Mouse (Mus musculus): ENCODE results near the gene Stk38l.
A peak's percentile ranks its signal among the peaks of the same experiment; 100 is the strongest.

Stk38l gene

GRCm38 (mm10) chr6:146733554-146733953 lies 8.8 kb downstream of the Stk38l start:
- no peak for DNase-seq (ENCODE audit: low read depth)

DNA sequence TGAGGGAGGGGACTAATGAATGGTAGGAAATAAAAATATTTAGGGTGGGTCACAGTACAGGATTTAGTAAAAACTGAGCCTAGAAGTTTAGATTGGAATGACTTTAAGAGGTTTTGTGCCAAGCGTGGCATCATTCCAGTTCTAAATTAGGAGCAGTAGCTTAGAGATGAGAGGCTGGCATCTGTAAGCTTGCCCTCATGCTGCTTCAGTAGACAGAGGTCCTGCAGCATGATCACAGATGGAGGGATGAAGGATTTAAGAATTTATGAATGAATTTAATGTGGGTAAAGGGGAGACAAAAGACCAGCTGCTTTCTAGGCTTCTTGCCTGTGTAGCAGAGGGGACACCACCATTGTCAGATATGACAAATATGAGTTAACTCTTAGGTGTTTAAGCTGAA lies 14.1 kb downstream of the Stk38l start:
- DNase-seq (ENCODE audit: low read depth): no peak

DNA sequence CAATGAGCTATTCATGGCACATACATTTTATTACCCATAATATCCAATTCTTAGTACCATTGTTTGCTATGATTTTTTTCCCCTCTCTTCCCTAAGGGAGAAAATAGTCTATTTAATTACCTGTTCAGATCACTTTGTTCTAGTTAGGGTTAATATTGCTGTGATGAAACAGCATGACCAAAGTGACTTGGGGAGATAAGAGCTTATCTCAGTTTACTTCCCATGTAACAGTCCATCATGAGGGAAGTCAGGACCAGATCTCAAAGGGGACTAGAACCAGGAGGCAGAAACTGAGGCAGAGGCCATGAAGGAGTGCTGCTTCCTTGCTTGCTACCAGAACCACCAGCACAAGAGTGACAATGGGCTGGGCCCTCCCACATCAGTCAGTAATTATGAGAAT lies 15.9 kb downstream of the Stk38l start:
- DNase-seq (ENCODE audit: low read depth): no peak

- no peak for DNase-seq (ENCODE audit: low read depth)
Observed at GRCm38 (mm10) chr6:146741986-146742635, 17.3 kb downstream of the Stk38l start.

DNA sequence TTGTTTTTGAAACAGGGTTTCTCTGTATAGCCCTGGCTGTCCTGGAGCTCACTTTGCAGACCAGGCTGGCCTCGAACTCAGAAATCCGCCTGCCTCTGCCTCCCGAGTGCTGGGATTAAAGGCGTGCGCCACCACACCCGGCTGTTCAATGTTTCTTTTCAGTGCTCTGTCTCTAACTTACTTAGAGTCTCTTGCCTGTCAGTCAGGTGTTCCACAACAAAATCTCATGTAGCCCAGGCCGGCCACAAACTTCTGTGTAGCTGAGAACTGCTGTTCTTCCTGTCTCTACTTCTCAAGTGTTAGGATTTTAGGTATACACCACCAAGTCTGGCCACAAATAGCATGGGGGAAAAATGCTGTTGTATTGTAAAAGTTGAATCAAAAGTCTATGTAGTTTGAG lies 19.5 kb downstream of the Stk38l start:
- peak; percentile 36 for DNase-seq (ENCODE audit: low read depth)

- no peak for DNase-seq (ENCODE audit: low read depth)
Observed at GRCm38 (mm10) chr6:146745180-146745579, 20.4 kb downstream of the Stk38l start.

GRCm38 (mm10) chr6:146746577-146746976 lies 21.8 kb downstream of the Stk38l start:
- no peak for DNase-seq (ENCODE audit: low read depth)

DNA sequence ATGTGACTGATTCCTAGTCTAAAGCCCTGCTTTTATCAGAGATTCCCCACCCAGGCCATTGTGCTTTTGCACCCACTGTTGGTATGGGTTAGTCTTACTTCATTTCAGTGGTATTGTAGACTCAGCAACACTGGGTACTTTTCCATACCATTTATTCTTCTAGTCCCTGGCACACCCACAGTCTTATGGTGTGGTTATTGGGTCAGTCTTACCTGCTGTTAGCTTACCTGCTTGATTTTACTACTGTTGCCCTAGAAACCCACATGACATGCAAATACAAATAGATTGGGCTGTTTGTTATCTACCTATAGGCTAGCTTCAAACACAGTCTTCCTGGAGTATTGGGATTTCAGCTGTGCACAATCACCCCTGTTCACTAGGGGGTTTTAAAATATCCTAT lies 22.3 kb downstream of the Stk38l start:
- DNase-seq (ENCODE audit: low read depth): no peak

DNA sequence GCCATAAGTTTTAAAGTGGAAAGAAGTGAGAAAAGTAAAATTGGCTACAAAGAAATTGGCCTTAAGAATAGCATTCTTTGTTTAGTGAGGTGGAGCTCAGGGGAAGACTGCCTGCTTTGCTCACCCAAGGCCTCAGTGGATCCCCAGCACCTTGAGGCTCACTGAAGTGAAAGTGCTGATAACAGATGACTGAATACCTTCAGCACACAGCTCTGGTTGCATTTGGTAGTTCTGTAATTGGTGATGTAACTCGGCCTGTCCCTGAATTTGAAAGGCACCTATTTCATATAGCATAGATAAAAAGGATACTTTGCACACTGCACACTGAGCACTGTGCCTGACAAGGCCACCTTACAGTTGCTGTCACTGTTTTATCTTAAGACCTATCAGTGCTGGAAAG lies 23.5 kb downstream of the Stk38l start:
- DNase-seq (ENCODE audit: low read depth): no peak

DNA sequence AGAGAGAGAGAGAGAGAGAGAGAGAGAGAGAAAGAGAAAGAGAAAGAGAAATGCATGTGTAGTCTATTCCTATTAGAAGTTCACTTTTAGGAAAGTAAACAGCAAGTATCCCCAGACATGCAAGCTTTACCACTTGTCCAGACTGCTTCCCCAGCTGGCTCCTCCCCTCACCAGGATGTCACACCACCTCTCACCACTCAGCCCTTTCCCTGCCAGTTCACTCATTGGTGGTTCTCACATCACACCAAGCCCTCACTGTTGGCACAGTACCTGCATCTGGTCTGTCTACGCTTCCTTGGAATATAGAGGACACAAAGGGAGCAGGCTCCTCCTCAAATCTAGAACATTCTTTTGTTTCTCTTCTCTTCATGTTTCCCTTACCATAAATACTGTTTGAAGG lies 26.9 kb downstream of the Stk38l start:
- peak; percentile 33 for DNase-seq (ENCODE audit: low read depth)

- DNase-seq (ENCODE audit: low read depth): no peak
Observed at GRCm38 (mm10) chr6:146752178-146752577, 27.4 kb downstream of the Stk38l start.

- DNase-seq (ENCODE audit: low read depth): no peak
Observed at GRCm38 (mm10) chr6:146752612-146753011, 27.8 kb downstream of the Stk38l start.

DNA sequence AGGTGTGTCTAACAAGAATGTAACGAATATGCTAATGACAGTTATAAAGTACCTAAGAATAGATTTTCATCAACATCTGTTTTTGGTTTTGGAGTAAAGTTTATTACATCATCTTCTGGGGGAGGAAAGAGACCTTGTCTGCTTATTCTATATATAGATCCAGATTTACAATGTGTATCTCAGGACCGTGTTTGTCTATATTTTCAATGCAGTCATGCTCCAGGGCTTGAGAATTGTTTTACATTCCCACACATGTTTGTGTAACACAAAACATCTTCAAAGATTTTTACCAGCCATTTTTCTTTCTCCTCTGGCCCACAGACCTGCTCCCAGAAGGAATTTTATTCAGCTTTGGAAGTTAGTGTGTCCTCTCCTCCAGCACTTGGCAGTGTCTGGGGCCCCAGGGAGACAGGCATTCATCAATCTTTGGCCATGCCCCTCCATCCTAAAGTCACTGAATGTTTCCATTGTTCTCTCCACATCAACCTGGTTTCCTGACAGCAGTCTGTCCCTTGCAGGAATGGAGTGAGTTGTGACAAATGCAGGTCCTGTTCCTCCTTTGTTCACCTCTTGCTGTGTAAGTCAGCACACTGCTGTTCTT lies 28.9 kb downstream of the Stk38l start:
- no peak for DNase-seq (ENCODE audit: low read depth)

DNA sequence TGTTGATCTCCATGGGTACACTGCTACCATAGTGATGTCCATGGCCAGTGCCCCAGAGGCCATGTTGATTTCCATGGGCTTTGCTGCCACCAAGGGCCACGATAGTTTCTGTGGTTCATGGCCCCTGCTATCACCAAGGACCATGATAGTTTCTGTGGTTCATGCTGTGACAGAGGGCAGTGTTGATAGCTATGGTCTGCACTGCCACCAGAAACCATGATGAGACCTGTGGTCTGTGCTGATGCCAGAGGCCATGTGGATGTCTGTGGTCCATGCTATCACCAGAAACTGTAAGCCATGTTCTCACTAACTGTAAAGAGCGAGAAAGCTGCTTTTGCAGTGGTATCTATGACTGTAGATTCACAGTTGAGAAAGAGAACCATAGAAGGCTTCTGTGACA lies 30.3 kb downstream of the Stk38l start:
- DNase-seq (ENCODE audit: low read depth): no peak

DNA sequence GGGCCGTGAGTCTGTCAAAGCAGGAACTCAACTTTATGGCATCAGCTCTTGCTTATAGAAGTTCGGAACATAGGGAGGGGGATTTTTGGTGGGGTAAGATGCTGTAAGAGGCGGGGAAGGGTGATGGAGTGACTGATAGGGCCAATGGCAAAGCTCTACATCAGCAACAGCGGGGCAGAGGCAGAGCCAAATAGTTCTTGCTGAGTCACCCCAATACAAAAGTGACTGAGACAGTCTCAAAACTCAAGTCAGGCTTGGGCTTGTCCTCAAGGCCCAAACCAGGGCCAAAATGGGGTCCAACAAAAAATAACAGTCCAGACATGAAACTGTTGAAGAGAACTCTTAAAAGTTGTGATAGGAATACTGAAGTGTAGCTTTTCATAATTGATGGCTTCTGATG lies 30.9 kb downstream of the Stk38l start:
- DNase-seq (ENCODE audit: low read depth): no peak

DNA sequence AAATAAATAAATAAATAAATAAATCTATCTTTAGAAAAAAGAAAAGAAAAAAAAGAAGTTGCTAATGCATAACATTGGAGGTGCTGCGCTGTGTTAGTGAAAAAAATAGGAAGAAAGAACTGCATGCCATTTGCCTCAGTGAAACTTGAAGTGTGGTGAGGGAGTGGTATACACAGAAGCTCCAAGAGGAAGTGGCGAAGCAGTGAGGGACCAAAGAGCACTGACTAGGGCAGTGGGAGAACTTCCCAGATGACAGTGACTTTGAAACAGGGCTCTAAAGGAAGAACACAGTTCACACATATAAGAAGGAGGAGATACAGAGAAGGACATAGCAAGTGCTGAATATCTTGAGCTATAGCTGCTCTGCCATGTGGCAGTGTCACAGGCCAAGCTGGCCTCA lies 34.2 kb downstream of the Stk38l start:
- DNase-seq (ENCODE audit: low read depth): no peak

GRCm38 (mm10) chr6:146760022-146760421 lies 35.2 kb downstream of the Stk38l start:
- DNase-seq (ENCODE audit: low read depth): no peak

GRCm38 (mm10) chr6:146760736-146761135 lies 35.9 kb downstream of the Stk38l start:
- no peak for DNase-seq (ENCODE audit: low read depth)

DNA sequence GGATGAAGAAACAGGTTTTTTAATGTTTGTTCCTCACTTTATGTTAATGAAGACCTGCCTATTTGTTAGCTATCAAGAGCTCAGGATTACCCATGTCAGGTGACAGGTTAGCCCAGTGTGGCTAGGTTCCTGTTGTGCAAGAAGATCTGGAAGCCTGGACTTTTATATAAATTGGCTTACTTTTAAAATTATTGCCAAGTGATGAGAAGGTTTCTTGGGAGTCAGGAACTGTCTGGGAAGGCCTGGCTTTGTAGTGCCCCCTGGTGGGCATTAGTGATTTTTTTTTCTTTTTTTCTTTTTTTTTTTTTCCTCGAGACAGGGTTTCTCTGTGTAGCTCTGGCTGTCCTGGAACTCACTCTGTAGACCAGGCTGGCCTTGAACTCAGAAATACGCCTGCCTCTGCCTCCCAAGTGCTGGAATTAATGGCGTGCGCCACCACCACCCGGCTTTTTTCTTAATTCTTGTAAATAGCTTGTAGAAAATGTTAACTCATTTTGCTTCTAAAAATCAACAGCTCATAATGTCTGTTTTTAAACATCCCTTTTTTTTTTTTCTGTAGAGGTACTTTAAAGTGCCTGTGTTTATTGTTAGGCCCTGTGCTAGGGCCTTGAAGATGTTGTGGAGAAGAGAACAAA lies 37.6 kb downstream of the Stk38l start:
- DNase-seq (ENCODE audit: low read depth): peak; percentile 62

DNA sequence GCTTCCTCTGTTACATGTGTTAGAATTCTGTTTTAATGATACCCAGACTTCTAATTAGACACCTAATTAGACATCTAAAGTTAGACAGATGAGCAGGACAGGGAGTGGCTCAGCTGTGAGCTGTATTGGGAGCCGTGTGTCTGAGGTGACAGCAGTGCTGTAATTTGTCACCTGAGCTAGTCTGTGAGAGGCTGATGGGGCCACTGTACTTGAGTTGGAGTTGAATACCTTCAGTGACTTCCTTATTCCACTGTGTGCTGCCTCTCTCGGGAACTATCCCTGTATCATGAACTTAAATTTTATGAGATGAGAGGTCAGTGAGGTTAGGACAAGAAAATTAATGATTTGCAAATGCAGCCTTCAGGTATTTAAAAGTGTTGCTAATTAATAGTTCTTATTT lies 39.8 kb downstream of the Stk38l start:
- DNase-seq (ENCODE audit: low read depth): no peak

DNA sequence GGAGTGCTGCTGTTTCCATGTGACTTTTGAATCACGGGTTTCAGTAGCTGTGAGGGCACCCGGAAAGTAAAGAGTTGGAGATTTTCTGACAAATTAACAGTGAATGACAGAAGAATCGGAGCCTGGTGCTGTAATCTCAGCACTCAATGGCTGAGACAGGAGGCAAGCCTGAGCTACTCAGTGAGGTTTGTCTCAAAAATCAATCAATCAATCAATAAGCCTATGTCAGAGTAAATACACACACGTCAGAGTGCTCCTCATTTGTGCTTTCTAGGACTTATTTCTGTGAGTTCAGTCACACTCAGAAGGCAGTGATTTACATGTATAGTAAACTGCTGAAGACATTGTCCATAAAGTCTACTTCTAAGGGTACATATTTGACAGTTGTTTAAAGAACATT lies 40.5 kb downstream of the Stk38l start:
- no peak for DNase-seq (ENCODE audit: low read depth)

GRCm38 (mm10) chr6:146768813-146769404 lies 44.1 kb downstream of the Stk38l start:
- no peak for DNase-seq (ENCODE audit: low read depth)

DNA sequence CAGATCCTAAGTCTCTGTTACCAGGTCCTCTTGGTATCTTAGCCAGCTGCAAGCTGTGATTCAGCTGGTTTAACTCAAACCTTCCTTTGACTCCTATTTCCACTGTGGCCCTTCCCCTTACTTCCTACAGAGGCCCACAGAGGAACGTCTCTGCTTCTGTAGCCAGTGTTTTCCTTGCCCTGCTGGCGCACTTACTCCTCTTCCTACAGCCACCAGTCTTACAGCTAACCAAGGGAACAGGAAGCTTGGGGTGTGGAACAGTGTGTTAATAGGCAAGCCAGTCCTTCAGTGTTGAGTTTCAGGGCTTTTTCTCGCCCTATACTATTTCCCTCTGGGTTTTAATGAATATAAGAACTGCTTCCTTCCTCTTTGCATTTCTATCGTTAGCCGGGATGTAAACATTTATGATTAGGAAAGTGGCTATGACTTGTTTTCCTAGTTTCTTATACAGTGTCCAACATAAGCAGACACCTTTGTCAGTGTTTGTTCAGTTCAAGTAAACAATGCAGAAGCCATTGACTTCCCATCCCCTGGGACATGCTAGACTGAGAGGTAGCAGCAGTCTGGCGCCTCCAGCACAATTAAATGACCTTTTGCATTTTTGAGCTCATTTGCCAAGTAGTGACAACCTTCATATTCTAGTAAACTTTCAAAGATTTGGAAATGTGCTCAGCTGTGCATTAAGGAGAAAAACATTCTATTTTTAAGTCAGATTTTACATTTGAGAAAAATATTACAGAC lies 45.4 kb downstream of the Stk38l start:
- DNase-seq (ENCODE audit: low read depth): no peak
